Mouse (Mus musculus) liver, embryonic 14.5 days (tissue): ENCODE data around the gene Tle4.

Experiments used
- CTCF ChIP-seq: IDR thresholded peaks from 2 replicates; pipeline ENCODE4 v1.5.1; 2016; ENCODE audit warnings: antibody characterized with exemption, low read depth, control low read depth
- EP300 ChIP-seq: IDR thresholded peaks from 2 replicates; pipeline ENCODE4 v1.6.1; 2016; ENCODE audit warnings: antibody characterized with exemption, low read depth

DNA sequence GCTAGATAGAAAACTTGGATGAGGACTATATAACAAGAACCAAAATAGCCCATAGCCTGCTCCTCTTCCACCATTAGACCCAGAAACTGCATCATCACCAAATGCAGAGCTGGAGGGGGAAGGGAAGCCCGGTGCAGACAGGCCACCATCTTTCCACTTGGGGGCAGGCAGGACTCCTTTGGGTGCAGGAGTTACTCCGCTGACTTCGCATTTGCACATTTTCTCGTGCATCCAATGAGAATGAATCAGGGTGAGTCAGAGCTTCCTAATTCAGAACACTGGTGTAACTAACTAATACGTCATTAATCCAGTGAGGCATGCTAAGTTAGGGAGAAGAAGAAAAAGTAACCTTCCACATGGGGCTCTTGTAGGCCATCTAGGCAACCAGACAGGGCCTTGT is 17.0 kb upstream of the Tle4 start:
- TF ChIP-seq CTCF = no peak
- TF ChIP-seq EP300 = no peak
